Mouse (Mus musculus) adrenal gland, postnatal 36 days (tissue): ENCODE data around the gene Majin. TPM values are rescaled to one million over a fixed set of nuclear protein-coding genes. Genes with fewer than 3 reads are reported as not detected.

ENCODE experiments used
- DNase-seq, 2 experiments: peaks; one replicate each; pipeline ENCODE4 v3.0.0; 2021; ENCODE audit warnings: mixed read lengths in 1 of 2
- total RNA-seq, 2 experiments: library from RNA; stranded (reverse); gene quantifications; 2 replicates each; pipeline ENCODE4 v1.2.3; 2021

The Majin gene
- total RNA-seq, 2 experiments from 2014 or later = 1.7 TPM

DNA sequence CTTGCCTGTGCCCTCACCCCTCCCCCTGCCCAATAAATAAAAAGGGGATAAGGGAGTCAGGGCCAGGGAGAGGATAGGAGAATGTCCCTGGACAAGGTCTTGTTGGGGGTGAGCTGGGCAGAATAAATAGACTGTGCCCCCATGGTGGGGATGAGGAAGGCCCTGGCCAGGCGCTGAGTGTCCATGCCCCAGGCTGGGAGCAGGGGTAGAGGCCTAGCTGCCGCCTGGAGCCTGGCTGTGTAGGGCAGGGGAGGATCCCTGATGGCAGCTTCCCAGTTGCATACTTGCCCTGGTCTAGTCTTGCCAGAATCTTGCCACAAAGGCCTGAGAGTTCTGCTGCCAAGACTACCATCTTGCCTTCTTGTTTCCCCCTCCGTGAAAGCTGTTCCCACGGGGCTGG lies 43.7 kb downstream of the Majin start:
- no peak for DNase-seq

DNA sequence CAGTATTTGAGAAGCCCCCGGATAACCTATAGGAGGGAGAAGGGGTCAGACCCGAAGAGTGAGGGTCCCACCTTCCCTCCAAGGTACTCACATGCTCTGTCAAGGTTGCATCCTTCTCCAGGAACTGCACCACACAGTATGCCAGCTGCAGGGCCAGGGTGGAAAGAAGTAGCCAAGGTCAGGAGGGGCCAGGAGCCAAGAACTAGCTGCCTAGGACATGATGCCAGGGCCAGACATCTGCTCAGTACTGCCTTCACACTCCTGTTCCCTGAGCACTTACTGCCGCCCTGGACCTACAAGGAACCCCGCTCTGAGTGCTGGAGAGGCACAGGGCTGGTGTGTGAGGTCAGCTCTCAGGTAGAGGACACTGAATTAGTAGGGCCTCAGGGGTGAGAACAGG lies 46.2 kb downstream of the Majin start:
- peak; percentile 87 to 88 for DNase-seq

DNA sequence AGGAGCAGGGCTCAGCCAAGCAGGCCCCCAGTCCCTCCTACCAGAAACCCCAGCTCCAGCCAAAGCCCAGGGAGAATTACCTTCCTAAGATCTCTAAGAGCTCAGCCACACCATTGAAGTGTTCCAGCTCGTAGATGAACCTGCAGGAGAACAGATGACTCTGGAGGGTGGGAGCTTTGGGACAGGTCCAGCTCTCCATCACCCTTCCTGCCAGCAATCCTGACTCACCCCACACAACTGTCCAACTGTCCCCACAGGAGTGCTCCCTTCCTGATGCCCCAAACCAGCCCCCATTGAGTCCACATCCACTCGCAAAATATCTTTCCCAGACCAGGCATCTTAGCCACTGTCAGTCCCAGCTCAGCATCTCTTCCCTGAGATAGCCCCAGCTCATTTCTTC lies 46.8 kb downstream of the Majin start:
- DNase-seq = peak; percentile 65 to 68

DNA sequence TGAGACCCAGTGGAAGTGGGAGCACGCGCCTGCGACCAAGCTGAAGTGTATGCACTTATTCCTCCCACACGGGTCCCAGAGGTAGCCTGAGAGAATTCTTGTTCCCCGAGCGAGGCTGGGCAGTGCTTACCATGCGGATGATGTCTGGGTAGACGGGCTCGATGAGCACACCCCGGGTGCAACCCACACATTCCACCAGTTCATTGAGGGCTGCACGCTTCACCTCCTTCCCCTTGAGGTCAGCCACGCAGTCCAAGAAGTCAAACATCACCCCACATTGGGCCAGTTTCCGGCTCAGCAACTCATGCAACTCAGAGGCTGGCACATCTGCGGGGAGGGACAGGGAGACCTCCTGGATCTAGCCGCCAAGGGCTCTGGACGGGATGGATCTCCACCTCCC lies 49.5 kb downstream of the Majin start:
- DNase-seq = no peak

DNA sequence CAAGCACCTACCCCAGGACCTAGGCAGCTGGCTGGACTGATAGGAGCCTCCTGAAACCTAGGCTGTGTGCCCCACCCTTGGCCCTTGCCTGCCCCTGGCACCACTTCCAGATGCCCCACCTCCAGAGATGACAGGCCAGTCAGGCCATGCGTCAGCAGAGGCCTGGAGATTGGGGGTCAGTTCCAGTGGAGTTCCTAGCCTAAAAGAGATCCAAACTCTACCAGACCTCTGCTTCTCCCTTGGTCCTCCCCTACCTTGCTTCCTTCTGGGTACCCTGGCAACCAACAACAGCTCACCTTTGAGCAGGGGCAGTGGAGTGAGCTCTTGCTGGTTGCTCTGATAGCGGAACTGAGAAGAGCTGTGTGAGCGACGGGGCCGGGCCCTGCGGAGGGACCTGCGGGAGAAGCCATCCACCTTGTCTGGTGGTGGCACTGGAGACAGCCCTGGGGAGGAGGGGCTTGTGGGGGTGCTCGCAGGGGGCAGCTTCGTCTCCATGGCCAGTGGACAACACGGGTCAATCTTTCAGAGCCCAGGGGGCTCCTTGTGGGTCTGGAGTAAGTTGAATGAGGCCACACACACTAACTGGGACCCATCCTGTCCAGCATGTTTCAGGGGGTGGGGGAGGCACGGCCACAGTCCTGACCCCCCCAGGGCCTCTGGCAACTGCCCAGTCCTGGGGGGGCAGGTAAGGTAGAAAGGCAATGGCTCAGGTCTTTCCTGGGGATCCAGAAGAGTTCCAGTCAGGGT lies 50.3 kb downstream of the Majin start:
- DNase-seq = peak; percentile 72 to 73

DNA sequence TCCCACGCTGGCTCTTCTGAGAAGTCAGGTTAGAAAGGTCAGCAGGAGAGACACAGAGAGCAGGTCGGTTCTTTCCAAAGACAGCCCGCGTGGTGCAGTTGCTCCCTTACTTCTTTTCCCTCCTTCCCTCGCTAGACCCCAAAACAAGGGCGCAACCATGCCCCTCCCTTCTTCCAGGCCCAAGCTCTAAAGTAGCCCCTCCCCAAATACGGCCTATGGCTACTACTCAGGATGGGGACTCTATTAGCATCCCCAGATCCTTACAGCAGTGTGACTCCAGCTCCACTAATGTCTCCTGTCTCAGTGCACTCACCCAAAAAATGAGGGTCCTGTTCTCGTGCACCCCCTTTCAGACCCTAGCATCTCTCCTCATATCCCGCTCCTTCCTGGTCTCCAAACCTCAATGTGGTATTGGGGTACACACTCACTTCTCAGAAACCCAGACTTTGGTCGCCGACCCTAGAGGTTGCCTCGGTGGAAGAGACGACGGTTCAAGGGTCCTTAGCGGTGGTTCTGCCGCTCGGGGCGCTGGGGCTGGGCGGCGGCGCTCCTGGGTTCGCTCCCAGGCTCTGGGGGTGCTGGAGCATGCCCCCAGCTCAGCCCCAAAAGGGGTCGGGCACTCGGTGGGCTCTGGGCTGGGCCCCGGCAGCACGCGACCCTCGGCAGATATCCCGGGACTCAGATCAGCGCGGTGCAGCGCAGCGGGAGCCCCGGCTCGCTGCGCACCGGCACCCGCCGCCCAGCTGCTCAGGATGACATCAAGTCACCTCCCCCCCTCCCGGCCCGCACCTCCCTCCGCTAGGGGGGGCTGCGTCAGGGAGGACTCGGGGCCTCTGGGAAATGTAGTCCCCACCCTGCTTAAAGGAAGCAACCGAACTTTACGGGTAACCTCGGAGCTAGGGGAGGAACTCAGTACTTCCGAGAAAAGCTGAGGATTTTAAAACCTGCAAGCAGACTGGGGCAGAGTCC lies 51.2 kb downstream of the Majin start, which contains the start of gene Ppp2r5b:
Gene Ppp2r5b (minus strand): TSS at position 789 of the 969 bp plus-strand sequence.
- peak; percentile 96 to 98 for DNase-seq

DNA sequence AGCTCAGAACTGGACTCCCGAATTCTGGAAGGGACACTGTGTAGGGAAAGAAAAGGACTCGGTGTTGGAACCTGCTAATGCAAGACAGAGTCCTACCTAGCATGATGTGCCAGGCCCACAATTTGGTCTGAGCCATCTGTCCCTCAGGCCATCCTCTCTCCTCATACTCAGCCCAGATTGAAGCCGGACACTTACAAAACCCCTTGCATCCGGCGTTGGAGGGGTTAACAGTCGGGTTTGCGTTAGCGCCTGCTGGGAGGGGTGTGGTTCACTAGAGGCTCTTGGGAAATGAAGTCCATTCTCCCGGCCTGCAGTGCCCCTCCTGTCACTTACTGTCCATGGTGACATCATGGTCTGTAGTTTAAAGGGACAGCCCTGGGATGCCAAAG lies 51.9 kb downstream of the Majin start:
- DNase-seq = peak; percentile 92

DNA sequence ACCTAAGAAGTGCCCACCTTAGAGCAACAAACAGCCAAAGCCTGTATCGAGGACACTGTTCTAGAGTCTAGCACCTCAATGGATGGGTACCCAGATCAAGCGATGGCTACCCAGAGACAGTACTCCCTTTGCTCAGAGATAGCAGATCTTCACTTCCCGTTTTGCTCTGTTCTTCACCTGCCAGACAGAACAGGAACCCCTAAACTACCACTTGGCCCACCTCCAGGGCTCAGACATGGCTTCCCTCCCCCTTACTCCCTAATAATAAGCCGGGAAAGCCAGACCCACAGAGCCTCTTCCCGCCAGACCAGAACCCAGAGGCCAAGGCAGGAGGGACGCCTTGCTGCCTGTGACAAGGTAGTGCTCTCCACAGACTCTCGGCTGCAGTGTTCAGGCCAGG lies 52.7 kb downstream of the Majin start:
- DNase-seq = no peak

DNA sequence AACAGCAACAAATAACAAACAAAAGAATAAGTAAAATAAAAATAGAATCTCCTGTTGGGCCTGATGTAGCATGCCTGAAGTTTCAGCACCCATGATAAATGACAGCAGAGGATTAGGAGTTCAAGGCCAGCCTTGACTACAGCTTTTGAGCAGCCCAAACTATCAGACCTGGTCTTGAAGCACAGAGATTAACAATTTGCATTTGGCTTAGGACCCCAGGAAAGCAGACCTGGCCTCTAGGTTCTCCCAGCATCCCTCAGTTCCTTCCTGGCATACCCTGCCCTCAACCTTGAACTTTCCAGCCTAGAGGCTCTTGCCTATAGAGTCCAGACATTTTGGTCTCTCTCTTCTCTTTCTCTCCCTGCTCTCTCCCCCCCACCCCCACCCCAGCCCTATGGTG lies 54.6 kb downstream of the Majin start:
- DNase-seq = no peak

DNA sequence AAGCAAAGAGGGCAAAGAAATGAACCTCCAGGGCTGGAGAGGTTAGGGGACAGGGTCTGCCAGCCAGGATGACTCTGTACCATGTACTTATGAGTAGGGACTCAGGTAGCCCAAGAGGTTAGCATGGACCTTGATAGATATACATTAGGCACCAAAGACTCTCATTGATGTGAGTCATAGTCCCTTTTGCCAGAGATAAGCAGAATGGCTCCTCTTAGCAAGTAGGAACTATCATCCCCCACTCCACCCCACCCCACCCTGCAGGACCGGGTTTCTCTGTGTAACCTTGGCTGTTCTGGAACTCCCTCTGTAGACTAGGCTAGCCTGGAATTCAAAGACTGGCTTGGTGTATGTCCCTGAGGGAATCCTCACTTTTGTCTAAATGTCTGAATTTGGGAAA lies 55.9 kb downstream of the Majin start:
- no peak for DNase-seq

DNA sequence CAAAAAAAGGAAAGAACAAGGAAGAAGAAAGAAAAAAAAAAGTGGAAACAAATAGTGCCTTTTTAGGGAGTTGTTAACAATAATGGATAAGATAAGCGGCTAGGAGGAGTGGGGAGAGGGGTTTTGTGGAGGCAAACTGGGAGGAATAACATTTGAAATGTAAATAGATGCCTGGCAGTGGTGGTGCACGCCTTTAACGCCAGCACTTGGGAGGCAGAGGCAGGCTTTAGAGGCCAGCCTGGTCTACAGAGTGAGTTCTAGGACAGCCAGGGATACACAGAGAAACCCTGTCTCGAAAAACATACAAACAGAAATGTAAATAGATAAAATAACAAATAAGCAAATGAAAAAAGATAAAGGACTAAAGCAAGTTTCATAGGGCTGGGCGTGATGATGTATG lies 56.5 kb downstream of the Majin start:
- DNase-seq = no peak

DNA sequence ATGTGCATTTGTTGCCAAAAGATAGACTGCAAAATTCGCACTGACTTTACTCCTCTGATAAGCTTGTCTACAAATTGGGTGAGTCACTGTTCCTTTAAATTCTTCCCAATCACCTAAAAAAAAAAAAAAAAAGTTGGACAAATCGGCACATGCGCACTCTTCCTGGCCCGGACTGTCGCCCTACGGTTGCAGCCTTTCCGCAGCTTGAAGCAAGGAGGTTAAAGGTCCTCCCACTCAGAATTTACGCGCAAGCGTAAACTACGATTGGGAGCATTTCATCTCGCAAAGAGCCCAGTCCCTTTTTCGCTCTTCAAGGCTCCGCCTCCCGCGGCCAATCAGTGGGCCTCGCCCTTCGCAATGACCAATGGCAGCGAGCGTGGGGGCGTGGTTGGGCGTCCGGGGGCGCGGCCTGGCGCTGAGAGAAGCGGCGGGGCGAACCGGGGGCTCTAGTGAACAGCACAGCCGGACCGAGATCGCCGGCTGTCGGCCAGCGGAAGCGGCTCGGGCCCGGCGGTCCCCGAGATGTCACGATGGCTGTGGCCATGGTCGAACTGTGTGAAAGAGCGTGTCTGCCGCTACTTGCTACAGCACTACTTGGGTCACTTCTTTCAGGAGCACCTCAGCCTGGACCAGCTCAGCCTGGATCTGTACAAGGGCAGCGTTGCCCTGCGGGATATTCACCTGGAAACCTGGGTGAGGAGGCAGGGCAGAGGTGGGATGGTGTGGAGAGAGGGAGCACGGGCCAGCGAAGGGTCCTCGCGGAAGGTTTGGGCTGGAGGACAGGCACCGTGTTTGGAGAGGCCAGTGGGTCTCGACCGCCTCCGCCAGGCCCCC lies 57.3 kb downstream of the Majin start, which contains the start of gene Atg2a:
Gene Atg2a (plus strand): TSS at position 395 of the 834 bp plus-strand sequence.
- peak; percentile 99 for DNase-seq

DNA sequence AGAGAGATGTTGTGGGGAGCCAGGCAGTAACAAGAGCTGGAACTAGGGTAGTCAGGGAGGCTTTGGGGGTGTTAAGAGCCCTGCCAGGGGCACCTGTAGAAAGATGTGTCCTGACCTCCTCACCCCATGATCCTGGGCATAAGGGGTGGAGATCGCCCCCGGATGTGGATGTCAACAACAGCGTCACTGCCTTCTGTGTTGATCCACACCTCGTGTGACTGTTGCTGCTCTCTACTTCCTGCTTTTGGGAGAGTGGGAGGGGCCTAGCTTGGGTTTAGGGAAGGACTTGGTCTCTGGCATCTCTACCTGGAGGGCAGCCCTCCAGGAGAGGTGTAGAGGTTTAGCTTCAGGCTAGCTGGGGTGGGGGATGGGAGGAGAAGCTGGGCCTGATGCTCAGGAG lies 58.1 kb downstream of the Majin start:
- peak; percentile 60 to 75 for DNase-seq

DNA sequence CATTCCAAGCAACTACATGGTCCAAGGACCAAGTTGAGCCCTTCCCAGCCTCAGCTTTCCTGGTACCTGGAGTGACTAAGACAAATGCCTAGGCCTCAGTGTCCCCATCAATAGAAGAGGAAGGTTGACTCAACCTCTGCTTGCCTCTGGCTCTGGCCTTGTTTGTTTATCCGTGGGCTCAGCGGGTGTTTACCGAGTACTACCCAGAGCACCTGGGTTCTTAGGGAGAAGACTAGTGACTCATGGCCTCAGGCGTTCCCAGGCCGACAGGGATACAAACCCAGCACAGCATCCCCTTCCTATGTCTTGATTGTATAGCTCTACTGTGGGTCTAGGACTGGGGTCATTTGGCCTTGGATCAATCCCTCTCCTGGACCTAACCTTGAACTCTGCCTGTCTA lies 59.0 kb downstream of the Majin start:
- DNase-seq = no peak

DNA sequence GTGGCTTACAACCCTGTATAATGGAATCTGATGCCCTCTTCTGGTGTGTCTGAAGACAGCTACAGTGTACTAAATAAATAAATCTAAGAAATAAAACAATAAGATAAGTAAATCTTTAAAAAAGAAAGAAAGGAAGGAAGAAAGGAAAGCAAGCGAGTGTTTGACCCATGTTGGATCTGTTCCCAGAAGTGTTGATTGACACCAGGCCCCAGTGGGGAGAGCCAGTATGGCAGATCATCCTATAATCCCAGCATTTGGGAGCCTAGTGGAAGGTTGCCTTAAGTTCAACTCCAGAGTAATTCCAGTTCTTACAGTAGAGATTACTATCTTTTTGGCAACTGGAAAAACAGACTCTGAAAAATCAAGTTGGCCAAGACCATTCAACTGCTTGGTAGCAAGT lies 61.6 kb downstream of the Majin start:
- DNase-seq = no peak

DNA sequence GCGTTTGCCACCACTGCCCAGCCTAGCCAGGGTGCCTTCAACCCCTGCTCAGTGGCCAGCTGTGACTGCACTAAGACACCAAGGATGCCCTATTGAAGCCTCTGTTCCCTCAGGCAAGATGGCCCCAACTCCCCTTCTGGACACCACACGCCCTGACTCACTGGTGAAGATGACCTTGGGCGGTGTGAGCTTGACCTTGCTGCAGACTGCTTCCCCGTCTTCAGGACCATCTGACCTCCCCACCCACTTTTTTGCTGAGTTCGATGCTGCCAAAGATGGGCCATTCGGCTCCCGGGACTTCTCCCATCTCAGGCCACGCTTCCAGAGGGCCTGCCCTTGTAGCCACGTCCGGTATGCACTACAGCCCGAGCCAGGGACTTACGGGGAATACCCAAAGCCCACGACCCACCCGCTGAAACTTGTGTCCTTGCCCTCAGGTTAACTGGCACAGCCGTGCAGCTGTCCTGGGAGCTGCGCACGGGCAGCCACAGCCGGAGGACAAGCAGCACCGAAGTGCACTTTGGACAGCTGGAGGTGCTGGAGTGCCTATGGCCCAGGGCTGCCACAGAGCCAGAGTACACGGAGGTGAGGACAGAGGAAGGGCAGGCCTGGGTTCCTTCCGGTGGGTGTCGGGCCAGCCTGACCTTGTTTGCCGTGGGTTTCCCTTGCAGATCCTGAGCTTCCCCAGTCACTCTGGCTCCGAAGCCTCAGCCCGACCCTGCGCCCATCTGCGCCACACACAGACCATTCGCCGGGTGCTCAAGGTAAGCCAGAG lies 63.5 kb downstream of the Majin start:
- peak in 1 of 2 experiments; percentile 68 for DNase-seq

DNA sequence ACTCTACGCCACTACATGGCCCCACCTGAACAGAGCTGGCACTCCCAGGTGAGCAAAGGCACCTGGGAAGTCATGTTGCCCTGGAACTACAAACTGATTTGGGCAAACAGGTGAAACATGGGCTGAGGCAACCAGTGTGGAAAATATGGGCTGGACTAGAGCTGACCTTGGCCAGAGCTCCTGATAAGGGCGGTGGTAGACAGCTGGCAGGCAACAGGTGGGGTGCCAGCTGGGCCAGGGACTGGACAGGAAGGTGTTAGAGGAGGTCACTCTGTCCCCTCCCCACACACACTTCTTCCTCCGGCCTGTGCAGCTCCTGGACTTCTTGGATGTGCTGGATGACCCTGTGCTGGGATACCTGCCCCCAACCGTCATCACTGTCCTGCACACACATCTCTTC lies 68.8 kb downstream of the Majin start:
- DNase-seq = no peak

DNA sequence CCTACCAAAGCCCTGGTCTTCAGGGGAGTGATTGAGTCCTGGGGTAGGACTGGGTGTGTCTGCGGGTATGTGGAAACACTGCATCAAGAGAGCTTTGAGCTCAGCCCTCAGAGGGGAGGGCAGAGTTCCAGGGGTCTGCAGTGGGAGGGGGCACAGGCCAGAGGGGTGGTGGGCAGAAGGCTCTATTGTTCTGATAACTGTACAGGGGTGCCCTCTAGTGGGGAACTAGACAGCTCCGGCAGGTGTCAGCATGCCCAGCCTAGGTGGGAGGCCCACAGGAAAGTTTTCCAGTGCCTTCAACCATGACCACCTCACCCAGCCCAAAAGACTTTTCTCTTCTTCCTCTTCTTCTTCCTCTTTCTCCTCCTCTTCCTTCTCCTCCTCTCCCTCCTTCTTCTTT lies 76.2 kb downstream of the Majin start:
- DNase-seq = peak in 1 of 2 experiments; percentile 48

DNA sequence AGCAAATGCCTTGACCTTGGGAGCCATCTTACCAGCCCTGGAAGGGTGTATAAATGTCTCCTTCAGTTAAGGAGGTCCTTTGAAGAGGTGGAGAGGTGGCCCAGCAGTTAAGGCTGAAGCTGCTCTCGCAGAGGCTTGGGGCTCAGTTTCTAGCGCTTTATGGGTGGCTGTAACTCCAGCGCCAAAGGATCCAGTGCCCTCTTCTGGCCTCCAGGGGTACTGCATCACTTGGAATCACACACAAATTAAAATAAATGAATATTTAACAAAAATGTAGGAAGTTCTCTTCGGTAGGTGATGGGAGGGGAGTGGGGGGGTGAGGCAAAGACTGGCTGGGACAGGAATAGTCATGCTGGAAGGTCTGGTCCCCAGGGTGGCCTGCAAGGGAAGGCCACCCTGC lies 76.8 kb downstream of the Majin start:
- DNase-seq = no peak

DNA sequence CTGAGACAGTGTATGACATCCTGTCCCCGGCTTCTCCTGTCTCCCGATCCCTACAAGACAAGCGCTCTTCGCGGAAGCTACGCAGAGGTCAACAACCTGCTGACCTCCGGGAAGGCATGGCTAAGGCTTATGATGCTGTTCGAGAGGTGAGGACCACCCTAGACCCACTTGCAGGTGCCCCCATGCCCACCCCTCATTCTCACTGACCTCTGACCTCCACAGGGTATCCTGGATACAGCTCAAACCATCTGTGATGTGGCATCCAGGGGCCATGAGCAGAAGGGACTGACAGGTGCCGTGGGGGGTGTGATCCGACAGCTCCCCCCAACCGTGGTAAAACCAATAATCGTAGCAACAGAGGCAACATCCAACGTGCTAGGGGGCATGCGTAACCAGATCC lies 77.2 kb downstream of the Majin start:
- DNase-seq = no peak

DNA sequence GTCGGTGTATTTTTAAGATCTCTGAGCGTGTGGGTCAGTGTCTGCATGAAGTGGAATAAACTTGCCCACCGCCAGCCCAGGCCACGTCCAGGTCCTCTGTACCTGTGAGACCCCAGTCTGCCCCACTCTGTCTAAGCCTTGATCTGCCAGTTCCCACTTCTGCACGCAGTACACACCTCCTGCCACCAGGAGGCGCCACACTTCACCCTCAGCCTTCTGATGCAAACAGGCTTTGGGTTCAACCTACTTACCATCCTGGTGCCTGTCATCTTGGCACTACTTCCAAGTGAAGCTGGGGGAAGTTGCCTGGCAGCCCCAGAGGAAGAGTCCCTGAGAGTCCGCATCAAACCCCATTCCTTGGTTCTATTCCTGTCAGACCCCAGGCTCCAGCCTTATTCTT lies 78.0 kb downstream of the Majin start:
- DNase-seq = peak; percentile 74 to 77
